Mouse (Mus musculus): ENCODE results near the gene Tarbp1.
"Not testable (repeated sequence)": the region's sequence is repeated elsewhere in the genome, so short reads cannot be mapped to it uniquely, and the experiment has no call there.

The Tarbp1 gene

DNA sequence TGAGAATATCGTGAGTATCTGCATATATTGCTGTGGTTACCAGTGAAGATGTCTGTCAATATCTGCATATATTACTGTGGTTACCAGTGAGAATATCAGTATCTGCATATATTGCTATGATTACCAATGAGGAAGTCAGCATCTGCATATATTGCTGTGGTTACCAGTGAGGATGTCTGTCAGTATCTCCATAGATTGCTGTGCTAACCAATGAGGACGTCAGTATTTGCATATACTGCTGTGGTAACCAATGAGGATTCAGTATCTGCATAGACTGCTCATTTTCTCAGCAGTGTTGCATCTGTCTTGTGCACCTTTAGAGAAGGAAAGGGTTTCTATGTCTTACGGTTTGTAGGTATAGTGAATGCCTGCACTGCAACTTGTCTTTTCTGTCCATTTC is 54.0 kb downstream of the Tarbp1 start:
- DNase-seq (ENCODE audit: low spot score in 2 of 2): no peak

DNA sequence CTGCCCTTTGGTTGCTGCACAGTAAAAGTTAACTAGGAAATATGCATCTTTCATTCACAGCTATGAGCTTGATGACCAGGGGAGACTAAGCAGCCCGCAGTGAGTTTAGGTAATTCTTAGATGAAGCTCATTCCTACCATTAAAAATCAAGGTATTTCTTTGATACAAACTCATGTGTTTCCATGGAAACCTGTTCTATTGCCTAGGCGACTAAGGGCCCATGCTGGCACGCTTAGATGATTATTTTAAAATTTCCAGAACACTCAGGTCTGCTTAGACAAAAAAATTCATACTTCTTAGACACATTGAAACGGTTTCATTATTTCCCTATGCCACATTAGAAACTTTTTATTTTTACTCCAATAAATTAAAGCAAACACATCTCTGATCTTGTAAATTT is 69.8 kb downstream of the Tarbp1 start:
- DNase-seq (ENCODE audit: low spot score in 2 of 2): no peak

DNA sequence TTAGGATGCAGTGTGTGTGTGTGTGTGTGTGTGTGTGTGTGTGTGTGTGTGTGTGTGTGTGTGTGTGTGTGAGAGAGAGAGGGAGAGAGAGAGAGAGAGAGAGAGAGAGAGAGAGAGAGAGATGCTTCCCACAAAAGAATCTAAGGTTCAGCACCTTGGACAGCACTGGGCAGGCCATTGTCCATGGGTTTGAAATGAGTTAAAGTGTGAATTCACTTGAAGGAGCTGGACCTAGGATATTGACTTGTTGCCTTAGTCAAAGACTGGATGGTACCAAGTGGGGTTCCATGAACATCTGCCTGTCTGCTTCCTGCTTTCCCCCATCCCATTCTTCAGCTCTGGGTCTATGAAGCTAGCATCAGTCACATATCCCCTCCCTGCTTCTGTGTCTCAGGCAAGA is 70.3 kb downstream of the Tarbp1 start:
- DNase-seq (ENCODE audit: low spot score in 2 of 2): not testable (repeated sequence)

DNA sequence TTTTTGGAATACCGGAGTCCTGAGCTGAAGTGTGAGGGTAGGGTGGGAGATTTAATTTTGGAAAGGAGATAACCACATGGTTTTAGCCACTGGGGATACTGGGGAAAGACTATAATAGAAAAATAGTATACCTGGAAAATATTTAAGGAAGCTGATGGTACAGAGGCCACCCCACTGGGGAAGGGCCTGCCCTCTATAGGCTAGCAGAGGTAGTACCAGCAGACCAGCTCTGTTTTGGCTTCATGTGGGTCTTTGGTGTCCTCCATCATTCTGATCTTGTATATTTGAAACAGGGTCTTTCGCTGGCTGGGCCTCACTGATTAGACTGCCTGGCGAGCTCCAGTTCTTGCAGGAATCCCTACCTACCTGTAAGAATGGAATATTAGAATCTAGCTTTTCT is 76.5 kb downstream of the Tarbp1 start:
- DNase-seq (ENCODE audit: low spot score in 2 of 2): no peak

DNA sequence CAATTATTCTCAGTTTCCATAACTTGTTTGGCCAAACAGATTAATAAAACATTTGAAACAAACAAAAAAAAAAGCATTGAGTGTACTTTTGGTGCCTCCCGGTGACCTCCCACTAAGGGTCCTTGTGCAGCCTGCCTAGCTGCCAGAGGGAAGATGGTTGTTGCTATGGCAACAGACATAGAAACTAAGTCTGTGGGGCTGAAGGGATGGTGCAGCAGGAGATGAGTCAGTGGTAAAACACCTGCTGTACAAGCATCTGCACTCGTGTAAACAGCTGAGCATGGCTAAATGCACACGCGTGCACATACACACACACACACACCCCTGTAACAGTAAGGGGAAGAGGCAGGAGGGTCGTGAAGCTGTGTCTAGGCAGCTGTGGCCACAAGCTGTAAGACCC is 78.9 kb downstream of the Tarbp1 start:
- DNase-seq (ENCODE audit: low spot score in 2 of 2): no peak

DNA sequence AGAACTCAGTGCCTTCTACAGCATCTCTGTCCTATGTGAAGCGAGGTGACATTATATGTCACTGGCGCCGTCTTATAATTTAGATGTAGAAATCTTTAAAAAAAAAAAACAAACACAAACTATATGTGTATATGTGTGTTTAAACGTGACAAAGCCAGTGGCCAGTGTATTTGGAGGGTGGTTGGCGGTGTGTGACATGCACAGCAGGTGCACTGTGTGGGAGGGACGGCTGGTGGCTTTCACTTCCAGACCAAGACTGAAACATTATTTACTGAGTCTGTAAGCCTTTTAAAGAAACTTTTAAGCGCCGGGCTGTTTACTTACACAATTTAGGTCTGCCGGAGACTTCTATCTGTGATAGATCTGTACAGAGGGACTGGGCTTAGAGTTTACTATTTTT is 79.5 kb downstream of the Tarbp1 start:
- no peak for DNase-seq (ENCODE audit: low spot score in 2 of 2)

DNA sequence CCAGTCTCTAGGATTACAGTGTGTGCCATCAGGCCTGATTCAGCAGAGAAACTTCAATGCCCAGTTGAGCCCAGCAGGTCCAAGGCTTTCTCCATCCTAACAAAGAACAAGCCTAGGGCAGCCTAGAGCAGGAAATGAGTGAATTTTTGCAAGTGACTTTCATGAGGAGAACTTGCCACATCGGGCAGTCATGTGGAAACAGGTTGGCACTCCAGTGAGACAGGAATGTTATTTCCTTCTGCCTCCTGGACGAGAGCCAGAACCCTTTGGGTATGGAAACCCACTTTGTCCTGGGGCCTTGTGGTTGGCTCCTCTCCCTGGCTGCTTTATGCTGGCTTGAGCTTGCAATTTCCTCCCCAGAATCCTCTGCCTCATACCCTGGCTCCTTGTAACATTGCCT is 83.3 kb downstream of the Tarbp1 start:
- peak in 1 of 2 experiments; percentile 35 for DNase-seq (ENCODE audit: low spot score in 2 of 2)

DNA sequence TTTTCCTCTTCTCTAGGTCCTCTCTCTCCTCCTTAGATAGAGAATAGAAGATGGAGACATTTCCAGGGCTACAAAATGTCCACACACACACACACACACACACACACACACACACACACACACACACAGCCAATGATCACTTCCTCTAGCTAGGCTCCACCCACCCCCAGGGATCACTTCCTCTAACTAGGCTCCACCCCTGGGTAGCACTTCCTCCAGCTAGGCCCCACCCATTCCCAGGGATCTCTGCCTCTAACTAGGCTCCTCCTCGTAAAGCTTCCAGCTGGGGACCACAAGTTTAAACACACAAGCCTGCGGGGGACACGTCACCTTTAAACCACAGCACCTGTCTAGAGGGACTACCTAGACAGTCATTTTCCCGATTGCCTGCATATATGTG is 87.3 kb downstream of the Tarbp1 start:
- DNase-seq (ENCODE audit: low spot score in 2 of 2): no peak

DNA sequence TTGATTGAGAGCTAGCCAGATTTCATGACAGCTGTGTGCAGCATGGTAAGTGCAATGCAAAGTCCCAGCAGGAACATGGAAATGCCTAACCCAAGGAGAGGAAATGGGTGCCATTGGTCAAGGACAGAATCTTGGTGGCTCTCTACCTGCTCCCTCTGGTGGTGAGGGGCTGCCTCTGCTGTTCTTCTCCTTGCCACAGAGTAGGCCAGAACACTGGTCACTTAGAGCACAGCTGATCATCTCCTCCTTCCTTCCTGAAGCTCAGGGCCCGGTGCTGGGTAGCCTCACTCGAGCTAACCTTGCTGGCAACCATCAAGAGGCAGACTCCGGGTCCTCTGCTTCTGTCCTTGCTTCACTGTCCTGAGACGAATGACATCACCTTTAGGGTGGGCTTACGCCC is 92.1 kb downstream of the Tarbp1 start:
- DNase-seq (ENCODE audit: low spot score in 2 of 2): peak; percentile 47 to 52

DNA sequence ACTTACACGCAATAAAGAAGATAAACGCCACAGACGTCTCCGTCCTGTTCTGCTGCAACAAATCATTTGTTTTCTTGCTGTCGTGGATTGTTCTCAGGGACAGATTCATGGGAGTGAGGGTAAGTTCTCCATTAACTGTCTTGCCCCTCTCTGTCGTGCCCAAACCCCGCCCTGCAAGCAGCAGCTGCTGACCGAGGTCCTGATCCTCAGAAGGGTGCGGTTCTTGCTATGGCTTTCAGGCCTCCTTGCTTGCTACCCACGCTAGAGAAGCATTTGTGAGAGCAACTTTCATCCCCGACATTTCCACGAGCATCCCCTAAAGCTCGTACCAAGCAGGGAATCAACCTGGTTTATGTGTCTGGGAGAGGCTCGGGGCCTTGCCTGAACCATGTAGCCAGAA is 92.6 kb downstream of the Tarbp1 start:
- no peak for DNase-seq (ENCODE audit: low spot score in 2 of 2)

DNA sequence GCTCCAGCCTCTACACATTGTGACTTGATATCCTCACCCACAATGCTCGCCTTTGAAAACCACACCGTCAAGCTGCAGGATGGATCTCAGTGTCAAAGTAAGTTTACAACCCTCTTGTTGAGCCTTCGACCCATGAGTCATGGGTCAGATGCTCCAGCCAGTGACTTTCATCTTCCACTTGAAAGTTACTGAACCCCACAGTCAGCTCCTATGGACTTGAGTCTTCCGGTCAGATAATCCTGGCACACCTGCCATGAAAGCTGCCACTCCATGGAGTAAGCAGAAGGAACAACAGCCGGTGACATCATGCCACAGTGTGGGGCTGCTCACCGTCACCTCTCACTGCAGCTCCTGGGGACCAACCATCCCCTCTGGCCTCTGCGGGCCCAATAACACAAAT is 93.6 kb downstream of the Tarbp1 start:
- DNase-seq (ENCODE audit: low spot score in 2 of 2): no peak

DNA sequence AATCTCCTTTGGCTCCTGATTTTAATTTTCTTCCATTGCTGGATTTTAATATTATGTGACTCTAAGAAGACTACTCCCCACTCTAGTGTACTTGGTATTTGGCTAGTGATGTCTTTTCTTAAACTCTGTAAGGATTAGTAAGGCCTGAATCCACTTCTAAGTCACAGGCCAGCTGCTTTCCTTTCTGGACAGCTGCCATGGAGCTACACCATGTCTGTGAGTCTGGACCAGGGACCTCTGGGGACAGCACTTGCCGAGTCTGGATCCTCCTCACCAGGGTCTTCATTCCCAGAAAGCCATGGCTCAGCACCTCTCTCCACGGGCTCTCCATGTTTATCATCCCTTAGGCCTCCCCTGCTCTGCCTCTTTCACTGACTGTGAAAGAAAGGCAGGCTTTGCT is 94.7 kb downstream of the Tarbp1 start:
- DNase-seq (ENCODE audit: low spot score in 2 of 2): no peak

DNA sequence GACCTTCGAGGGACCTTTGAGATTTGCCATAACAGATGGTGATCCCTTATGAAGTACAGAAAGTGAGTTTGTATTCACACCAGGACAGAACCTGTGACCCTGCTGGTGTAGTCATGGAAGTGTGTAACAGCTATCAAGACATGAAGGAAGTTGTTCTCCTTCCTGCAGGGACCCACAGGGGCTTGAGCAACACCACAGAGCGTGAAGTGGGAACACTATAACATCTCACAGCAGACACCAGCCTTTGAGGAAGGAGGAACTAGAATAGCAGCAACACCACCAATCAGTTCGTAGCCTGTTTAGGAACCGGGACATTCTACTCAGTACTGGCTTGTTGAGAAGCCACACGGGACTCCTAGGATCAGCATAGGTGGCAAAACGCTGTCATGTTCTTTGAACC is 95.3 kb downstream of the Tarbp1 start:
- DNase-seq (ENCODE audit: low spot score in 2 of 2): no peak

Measured in right cerebral cortex, postnatal 10 days (tissue).